Mouse (Mus musculus): ENCODE results near the gene Ddx47.

Ddx47 gene

GRCm38 (mm10) chr6:135011048-135011733 is at the start of gene Ddx47:
Ddx47 (plus strand) TSS chr6:135011612.
- peak; percentile 88 for DNase-seq (ENCODE audit: low read depth, low spot score)

- no peak for DNase-seq (ENCODE audit: low read depth, low spot score)
Measured at GRCm38 (mm10) chr6:134961858-134962517, 49.4 kb upstream of the Ddx47 start.

- no peak for DNase-seq (ENCODE audit: low read depth, low spot score)
Measured at GRCm38 (mm10) chr6:134962518-134962893, 48.9 kb upstream of the Ddx47 start.

GRCm38 (mm10) chr6:134963910-134964309 is 47.5 kb upstream of the Ddx47 start:
- DNase-seq (ENCODE audit: low read depth, low spot score) = no peak

GRCm38 (mm10) chr6:134966681-134967080 is 44.7 kb upstream of the Ddx47 start:
- no peak for DNase-seq (ENCODE audit: low read depth, low spot score)

GRCm38 (mm10) chr6:134968326-134968725 is 43.1 kb upstream of the Ddx47 start:
- DNase-seq (ENCODE audit: low read depth, low spot score) = no peak

- DNase-seq (ENCODE audit: low read depth, low spot score) = no peak
Measured at GRCm38 (mm10) chr6:134969498-134969897, 41.9 kb upstream of the Ddx47 start.

GRCm38 (mm10) chr6:134972096-134972495 is 39.3 kb upstream of the Ddx47 start:
- DNase-seq (ENCODE audit: low read depth, low spot score) = no peak

GRCm38 (mm10) chr6:134976628-134977027 is 34.8 kb upstream of the Ddx47 start:
- DNase-seq (ENCODE audit: low read depth, low spot score) = no peak

GRCm38 (mm10) chr6:134981231-134982062 is 30.0 kb upstream of the Ddx47 start, which contains the start of gene Apold1:
Apold1 (plus strand) TSS chr6:134981718.
- peak; percentile 57 for DNase-seq (ENCODE audit: low read depth, low spot score)

- DNase-seq (ENCODE audit: low read depth, low spot score) = peak; percentile 85
Measured at GRCm38 (mm10) chr6:134983529-134984370, 27.7 kb upstream of the Ddx47 start.

- no peak for DNase-seq (ENCODE audit: low read depth, low spot score)
Measured at GRCm38 (mm10) chr6:134984748-134985147, 26.7 kb upstream of the Ddx47 start.

- DNase-seq (ENCODE audit: low read depth, low spot score) = no peak
Measured at GRCm38 (mm10) chr6:134988377-134988776, 23.0 kb upstream of the Ddx47 start.

- no peak for DNase-seq (ENCODE audit: low read depth, low spot score)
Measured at GRCm38 (mm10) chr6:134990674-134991073, 20.7 kb upstream of the Ddx47 start.

- no peak for DNase-seq (ENCODE audit: low read depth, low spot score)
Measured at GRCm38 (mm10) chr6:134994031-134994651, 17.3 kb upstream of the Ddx47 start.

GRCm38 (mm10) chr6:134994985-134995384 is 16.4 kb upstream of the Ddx47 start:
- DNase-seq (ENCODE audit: low read depth, low spot score) = no peak

- DNase-seq (ENCODE audit: low read depth, low spot score) = no peak
Measured at GRCm38 (mm10) chr6:134996918-134997317, 14.5 kb upstream of the Ddx47 start.

- no peak for DNase-seq (ENCODE audit: low read depth, low spot score)
Measured at GRCm38 (mm10) chr6:134998076-134998475, 13.3 kb upstream of the Ddx47 start.

GRCm38 (mm10) chr6:134998781-134999180 is 12.6 kb upstream of the Ddx47 start:
- DNase-seq (ENCODE audit: low read depth, low spot score) = no peak

GRCm38 (mm10) chr6:135000272-135000671 is 11.1 kb upstream of the Ddx47 start:
- no peak for DNase-seq (ENCODE audit: low read depth, low spot score)

GRCm38 (mm10) chr6:135001991-135002390 is 9.4 kb upstream of the Ddx47 start:
- DNase-seq (ENCODE audit: low read depth, low spot score) = no peak
